Mouse (Mus musculus) skeletal muscle tissue, adult 2 months (tissue): Measurements from ENCODE around the gene Ankib1.
"Not testable (repeated sequence)": the region's sequence is repeated elsewhere in the genome, so short reads cannot be mapped to it uniquely, and the experiment has no call there.

ENCODE experiments used
- DNase-seq: peaks from one replicate; pipeline ENCODE4 v3.0.0-alpha.2; 2012; ENCODE audit warnings: low read depth, low spot score

Gene Ankib1

GRCm38 (mm10) chr5:3802433-3803291, at the start of gene Ankib1, which contains the start of gene Krit1:
Ankib1 (minus strand) TSS chr5:3802925.
Krit1 (plus strand) TSS chr5:3803184.
- peak; percentile 70 for DNase-seq

GRCm38 (mm10) chr5:3845026-3845425, 42.3 kb upstream of the Ankib1 start, which contains the start of gene Lrrd1:
Lrrd1 (plus strand) TSS chr5:3845173.
- no peak for DNase-seq

GRCm38 (mm10) chr5:3834107-3834506, 31.4 kb upstream of the Ankib1 start:
- no peak for DNase-seq

GRCm38 (mm10) chr5:3808472-3808871, 5.7 kb upstream of the Ankib1 start:
- no peak for DNase-seq

- no peak for DNase-seq
Observed at GRCm38 (mm10) chr5:3803292-3804165, 804 bp upstream of the Ankib1 start.

GRCm38 (mm10) chr5:3801672-3802432, 873 bp downstream of the Ankib1 start:
- DNase-seq: no peak

GRCm38 (mm10) chr5:3800881-3801280, 1.8 kb downstream of the Ankib1 start:
- no peak for DNase-seq

GRCm38 (mm10) chr5:3800041-3800440, 2.7 kb downstream of the Ankib1 start:
- no peak for DNase-seq

GRCm38 (mm10) chr5:3798656-3799055, 4.1 kb downstream of the Ankib1 start:
- not testable (repeated sequence) for DNase-seq

- DNase-seq: not testable (repeated sequence)
Observed at GRCm38 (mm10) chr5:3797101-3797500, 5.6 kb downstream of the Ankib1 start.

- no peak for DNase-seq
Observed at GRCm38 (mm10) chr5:3791048-3791447, 11.7 kb downstream of the Ankib1 start.

- no peak for DNase-seq
Observed at GRCm38 (mm10) chr5:3787548-3787947, 15.2 kb downstream of the Ankib1 start.

GRCm38 (mm10) chr5:3784751-3785496, 17.8 kb downstream of the Ankib1 start:
- no peak for DNase-seq

- no peak for DNase-seq
Observed at GRCm38 (mm10) chr5:3783947-3784681, 18.6 kb downstream of the Ankib1 start.

- DNase-seq: no peak
Observed at GRCm38 (mm10) chr5:3782670-3783069, 20.1 kb downstream of the Ankib1 start.

GRCm38 (mm10) chr5:3772017-3772416, 30.7 kb downstream of the Ankib1 start:
- DNase-seq: no peak

- DNase-seq: no peak
Observed at GRCm38 (mm10) chr5:3771512-3771911, 31.2 kb downstream of the Ankib1 start.

- not testable (repeated sequence) for DNase-seq
Observed at GRCm38 (mm10) chr5:3750536-3750935, 52.2 kb downstream of the Ankib1 start.

GRCm38 (mm10) chr5:3732846-3733245, 69.9 kb downstream of the Ankib1 start:
- DNase-seq: not testable (repeated sequence)

- DNase-seq: no peak
Observed at GRCm38 (mm10) chr5:3728820-3729219, 73.9 kb downstream of the Ankib1 start.
